Mouse (Mus musculus) neutrophil, adult 5-6 weeks (primary cell): ENCODE measurements around the gene Mpnd. TPM values are rescaled to one million over a fixed set of nuclear protein-coding genes. Genes with fewer than 3 reads are reported as not detected.

Source experiments
- total RNA-seq: library from RNA; stranded (forward); fragments of 200-1000 nt; gene quantifications from 2 replicates; pipeline ENCODE4 v1.2.3, GENCODE M21; 2017

The Mpnd gene
- total RNA-seq, 1 experiment from 2014 or later: 64.9 TPM

Other genes starting within 250 kb of the Mpnd start
- gene Zfp119a, start 126.8 kb upstream of the Mpnd start, total RNA-seq: 8.3 and 11.8 TPM in 2 replicates
- 46.8 and 51.0 TPM in 2 replicates for gene Zfp959, start 113.6 kb upstream of the Mpnd start, total RNA-seq
- 14.4 and 17.6 TPM in 2 replicates for gene Zfp119b, start 56.2 kb upstream of the Mpnd start, total RNA-seq
- gene Ebi3, start 53.1 kb upstream of the Mpnd start, total RNA-seq: 19.0 and 30.3 TPM in 2 replicates
- 19.8 and 20.5 TPM in 2 replicates for gene Yju2, start 46.6 kb upstream of the Mpnd start, total RNA-seq
- 1.4 and 1.7 TPM in 2 replicates for gene Shd, start 35.2 kb upstream of the Mpnd start, total RNA-seq
- gene Fsd1, start 19.2 kb upstream of the Mpnd start, total RNA-seq: not detected in 2 replicates
- gene Stap2, start 127 bp upstream of the Mpnd start, total RNA-seq: 1.6 TPM in 1 of 2 replicates, not detected in the other
- 44.8 and 48.6 TPM in 2 replicates for gene Sh3gl1, start 30.9 kb downstream of the Mpnd start, total RNA-seq
- 1.4 TPM in 2 replicates for gene Chaf1a, start 34.7 kb downstream of the Mpnd start, total RNA-seq
- gene Ubxn6, start 69.3 kb downstream of the Mpnd start, total RNA-seq: 31.3 and 49.5 TPM in 2 replicates
- gene Hdgfl2, start 73.9 kb downstream of the Mpnd start, total RNA-seq: 153 and 189 TPM in 2 replicates
- 1.1 and 1.2 TPM in 2 replicates for gene Plin4, start 104.1 kb downstream of the Mpnd start, total RNA-seq
- 3.4 and 4.0 TPM in 2 replicates for gene Plin5, start 111.9 kb downstream of the Mpnd start, total RNA-seq
- 126 and 131 TPM in 2 replicates for gene Lrg1, start 116.3 kb downstream of the Mpnd start, total RNA-seq
- 11.3 and 11.5 TPM in 2 replicates for gene Sema6b, start 134.6 kb downstream of the Mpnd start, total RNA-seq
- 1.3 and 1.4 TPM in 2 replicates for gene Tnfaip8l1, start 156.8 kb downstream of the Mpnd start, total RNA-seq
- 13.9 and 18.0 TPM in 2 replicates for gene Mydgf, start 178.2 kb downstream of the Mpnd start, total RNA-seq
- 14.0 and 14.5 TPM in 2 replicates for gene Dpp9, start 213.2 kb downstream of the Mpnd start, total RNA-seq